Mouse (Mus musculus): Measurements from ENCODE around the gene Syt17.

- TF ChIP-seq CTCF (IDR thresholded peaks at IDR 0.05; ENCODE audit: extremely low read depth, insufficient read depth, insufficient read length, insufficient replicate concordance) (no peak), POLR2A (IDR thresholded peaks at IDR 0.05; ENCODE audit: low read depth, low read length) (no peak)
Observed at GRCm38 (mm10) chr7:118376590-118376989, 71.4 kb downstream of the Syt17 start.
